Mouse (Mus musculus) effector memory CD4-positive, alpha-beta T cell, adult 7 months (primary cell): ENCODE results near the gene Aoah. TPM values are rescaled to one million over a fixed set of nuclear protein-coding genes. Genes with fewer than 3 reads are reported as not detected.

Experiments
- polyA plus RNA-seq: library from polyadenylated mRNA; unstranded; fragments of 100-300 nt; shearing (Covaris generic); gene quantifications from one replicate; pipeline ENCODE4 v1.2.1, GENCODE M21; 2017

Gene Aoah
- 0.45 TPM for polyA plus RNA-seq

GRCm38 (mm10) chr13:20793901-20794300 is at the start of gene Aoah:
Aoah (plus strand) TSS chr13:20794113.

GRCm38 (mm10) chr13:21074847-21075246 is 280.9 kb downstream of the Aoah start, which contains the start of gene Olfr1370:
Olfr1370 (minus strand) TSS chr13:21074947.

